Mouse (Mus musculus) left cerebral cortex, postnatal 36 days (tissue): ENCODE data around the gene Ak3. TPM values are rescaled to one million over a fixed set of nuclear protein-coding genes. Genes with fewer than 3 reads are reported as not detected.
"Not testable (repeated sequence)": the region's sequence is repeated elsewhere in the genome, so short reads cannot be mapped to it uniquely, and the experiment has no call there.

Experiments used
- DNase-seq, 2 experiments: peaks; one replicate each; pipeline ENCODE4 v3.0.0; 2021 to 2022; ENCODE audit warnings: low spot score in 2 of 2, mixed read lengths in 1 of 2
- intact Hi-C: fragments of 180-260 bp; cut with DNase I; formaldehyde crosslinking; loops from one replicate; pipeline ENCODE4 v1.15.1; 2025
- total RNA-seq, 2 experiments: library from RNA; stranded (reverse); gene quantifications; 2 replicates each; pipeline ENCODE4 v1.2.3; 2021

The Ak3 gene
- total RNA-seq, 2 experiments from 2014 or later = 56.1 to 59.5 TPM

- no peak for DNase-seq
- intact Hi-C loops = no loop called here
These were observed 38.7 kb downstream of the Ak3 start for GRCm38 (mm10) chr19:29009046-29009445.

DNA sequence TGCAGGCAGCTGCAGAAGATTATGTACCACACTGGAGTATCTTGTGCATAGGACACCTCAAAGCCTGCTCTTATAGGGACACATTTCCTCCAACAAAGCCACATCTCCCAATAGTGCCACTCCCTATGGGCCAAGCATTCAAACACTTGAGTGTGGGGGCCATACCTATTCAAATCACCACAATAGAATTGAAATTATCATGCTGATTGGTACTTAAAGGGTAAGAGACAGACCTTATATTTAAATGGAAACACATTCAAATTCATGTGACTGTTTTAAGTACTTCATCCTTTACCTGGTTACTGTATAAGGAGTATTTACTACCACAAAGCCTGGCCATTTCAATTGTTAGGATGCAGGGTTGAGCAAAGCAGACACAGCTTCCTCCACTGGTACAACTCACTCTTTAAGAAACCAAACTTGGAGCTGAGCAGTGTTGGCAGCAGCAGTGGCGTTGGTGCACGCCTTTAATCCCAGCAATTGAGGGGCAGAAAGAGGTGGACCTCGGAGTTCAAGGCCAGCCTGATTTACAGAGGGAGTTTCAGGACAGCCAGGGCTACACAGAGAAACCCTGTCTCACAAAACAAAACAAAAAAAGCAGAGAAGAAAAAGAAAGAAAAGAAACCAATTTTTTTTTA, 39.6 kb downstream of the Ak3 start:
- intact Hi-C loops = no loop called here
- no peak for DNase-seq

DNA sequence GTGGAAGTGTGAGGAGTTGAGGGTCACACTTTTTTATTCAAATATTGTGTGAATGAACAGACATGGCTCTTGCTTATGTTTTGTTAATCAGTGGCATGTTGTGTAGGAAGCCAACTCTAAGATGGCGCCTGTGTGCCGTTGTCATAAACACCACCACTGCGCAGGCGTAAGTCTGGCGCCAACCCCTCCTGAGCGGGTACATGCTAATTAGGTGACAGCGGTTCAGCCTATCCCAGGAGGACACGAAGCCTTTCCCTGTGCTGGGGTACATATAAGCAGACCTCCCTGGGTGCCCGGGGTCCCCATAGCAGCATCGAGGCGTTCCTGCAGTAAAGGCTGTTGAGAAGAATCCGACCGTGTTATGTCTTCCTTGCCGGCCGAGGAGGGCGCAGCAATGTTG, 47.4 kb downstream of the Ak3 start:
- intact Hi-C loops, DNase-seq: not testable (repeated sequence)

DNA sequence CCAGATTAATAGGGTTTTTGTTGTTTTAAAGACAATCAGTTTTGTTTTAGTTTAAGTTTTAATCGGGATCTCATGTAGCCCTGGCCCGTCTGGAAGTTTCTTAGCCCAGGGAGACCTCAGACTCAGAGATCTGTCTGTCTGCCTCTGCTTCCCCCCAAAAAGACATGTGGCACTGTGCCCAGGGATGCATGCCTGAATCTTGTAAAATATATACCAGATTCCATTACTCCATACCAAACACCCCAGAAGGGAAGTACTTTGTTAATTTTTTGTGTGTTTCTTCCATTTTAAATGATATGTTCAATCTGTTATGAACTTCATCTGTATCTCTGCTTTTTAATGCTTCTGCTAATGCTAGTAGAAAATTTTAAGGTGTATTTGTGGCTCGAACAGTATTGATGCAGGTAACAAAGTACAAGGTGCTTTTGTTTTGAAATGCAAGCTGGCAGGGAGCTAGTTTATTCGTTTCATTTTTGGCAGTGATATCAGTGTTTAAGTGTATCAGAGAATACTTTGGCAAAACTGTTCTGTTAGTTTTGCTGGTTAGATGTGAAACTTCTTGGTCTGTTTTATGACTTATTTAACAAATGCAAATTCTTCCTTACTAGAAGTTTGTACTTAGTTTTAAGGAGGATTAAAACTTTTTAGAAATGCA, 49.7 kb downstream of the Ak3 start:
- intact Hi-C loops = no loop called here
- DNase-seq = no peak

DNA sequence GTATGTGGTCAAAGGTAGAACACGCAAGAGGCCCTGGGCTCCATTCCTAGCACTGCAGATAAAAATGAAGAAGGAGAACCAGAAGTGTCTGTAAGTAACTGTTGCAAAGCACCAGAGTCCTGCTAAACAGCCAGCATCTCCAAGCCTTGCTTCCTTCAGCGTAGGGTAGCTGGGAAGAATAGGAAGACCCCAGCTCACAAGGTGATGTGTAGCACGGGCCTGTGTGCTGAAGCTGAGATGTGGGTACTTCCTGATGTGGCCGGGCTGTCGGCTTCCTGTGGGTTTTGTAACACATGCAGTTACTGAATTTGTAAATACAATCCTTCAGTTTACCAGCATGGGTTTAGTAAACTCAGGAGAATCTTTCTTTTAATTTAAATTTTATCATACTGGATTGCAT, 52.4 kb downstream of the Ak3 start:
- no peak for DNase-seq
- intact Hi-C loops = no loop called here

DNA sequence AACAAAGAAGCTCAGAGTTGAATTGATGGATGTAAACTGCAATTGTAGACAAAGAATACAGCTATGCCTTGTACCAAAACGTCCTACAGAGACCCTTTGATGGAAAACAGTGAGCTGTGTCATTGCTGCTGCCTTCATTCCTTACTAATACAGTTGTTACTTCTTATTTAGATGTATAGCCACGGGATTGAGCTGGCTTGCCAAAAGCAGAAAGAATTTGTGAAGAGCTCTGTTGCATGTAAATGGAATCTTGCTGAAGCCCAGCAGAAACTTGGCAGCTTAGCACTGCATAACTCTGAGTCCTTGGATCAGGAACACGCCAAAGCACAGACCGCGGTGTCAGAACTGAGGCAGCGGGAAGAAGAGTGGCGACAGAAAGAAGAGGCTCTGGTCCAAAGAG, 52.9 kb downstream of the Ak3 start:
- DNase-seq = peak in 1 of 2 experiments; percentile 39
- intact Hi-C loops = loop anchor here (5.0 kb wide), 1 partner anchor 257 kb away; the partner anchor contains the start of gene Jak2

DNA sequence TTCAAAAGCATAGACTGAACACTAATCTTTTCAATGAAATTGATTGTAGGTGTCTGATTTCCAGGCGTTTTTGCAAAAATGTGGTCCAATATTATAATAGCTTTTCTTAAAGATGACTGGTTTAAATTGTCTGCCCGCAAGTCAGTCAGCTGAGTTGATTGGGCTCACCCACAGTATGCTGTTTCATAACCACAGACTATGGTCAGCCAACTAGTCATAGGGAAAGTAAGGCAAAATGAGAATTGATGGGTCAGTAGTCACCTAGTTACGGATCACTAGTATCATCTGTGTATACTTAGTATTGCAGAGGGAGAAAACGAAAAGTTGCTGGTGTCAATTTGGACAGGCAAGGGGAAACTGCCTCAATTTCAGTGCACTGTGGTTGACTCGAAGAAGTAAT, 56.4 kb downstream of the Ak3 start:
- intact Hi-C loops = loop anchor here (5.0 kb wide), 1 partner anchor 261 kb away; the partner anchor contains the start of gene Jak2
- no peak for DNase-seq

GRCm38 (mm10) chr19:28990590-28991221, 57.1 kb downstream of the Ak3 start:
- intact Hi-C loops = loop anchor here (5.0 kb wide), 1 partner anchor 262 kb away; the partner anchor contains the start of gene Jak2
- peak in 1 of 2 experiments; percentile 34 for DNase-seq

- intact Hi-C loops = loop anchor here (5.0 kb wide), 1 partner anchor 262 kb away; the partner anchor contains the start of gene Jak2
- DNase-seq = peak; percentile 97 to 98
These were observed 57.6 kb downstream of the Ak3 start, which contains the start of gene Cdc37l1 for GRCm38 (mm10) chr19:28990194-28990589. Gene Cdc37l1 (plus strand): TSS chr19:28990352.

DNA sequence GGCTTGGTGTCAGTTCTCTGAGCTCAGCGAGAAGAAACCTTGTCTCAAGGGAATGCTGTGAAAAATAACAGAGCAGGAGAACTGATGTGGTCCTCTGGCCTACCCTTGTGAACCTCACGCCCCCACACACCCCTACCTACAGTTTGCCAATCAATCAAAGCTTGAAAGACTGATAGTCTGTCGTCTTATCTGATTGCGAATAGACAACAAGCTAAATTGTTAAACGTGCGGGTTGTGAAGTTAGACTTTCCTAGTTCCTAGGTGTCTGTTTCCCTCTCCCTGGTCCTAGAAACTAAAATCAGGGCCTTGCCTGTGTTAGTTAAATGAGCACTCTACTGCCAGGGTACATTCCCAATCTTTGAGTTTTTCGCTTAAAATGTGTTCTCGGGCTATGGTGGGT, 58.2 kb downstream of the Ak3 start:
- intact Hi-C loops = no loop called here
- no peak for DNase-seq

GRCm38 (mm10) chr19:28982617-28983016, 65.1 kb downstream of the Ak3 start:
- intact Hi-C loops = no loop called here
- DNase-seq = no peak

GRCm38 (mm10) chr19:28974862-28975611, 72.7 kb downstream of the Ak3 start:
- intact Hi-C loops = loop anchor here (5.0 kb wide), 1 partner anchor 382 kb away; no protein-coding TSS in a partner anchor
- peak; percentile 72 to 83 for DNase-seq

Other genes with a start within 250 kb of the Ak3 start
- gene Slc1a1, start 212.9 kb downstream of the Ak3 start, total RNA-seq = 100 to 1,000 TPM; 104 to 120 TPM
- 10 to 100 TPM; 51.2 to 53.9 TPM for gene Plpp6, start 84.0 kb downstream of the Ak3 start, total RNA-seq
- 1 to 10 TPM; 6.0 to 8.7 TPM for gene 4430402I18Rik, start 80.2 kb downstream of the Ak3 start, total RNA-seq
- 100 to 1,000 TPM in 1 of 2 experiments, 10 to 100 TPM in 1; 88.0 to 112 TPM for gene Cdc37l1, start 57.6 kb downstream of the Ak3 start, total RNA-seq
- 10 to 100 TPM; 14.2 to 16.8 TPM for gene Rcl1, start 53.4 kb upstream of the Ak3 start, total RNA-seq
- 10 to 100 TPM; 28.0 to 38.6 TPM for gene Jak2, start 203.9 kb upstream of the Ak3 start, total RNA-seq